Mouse (Mus musculus): Measurements from ENCODE around the gene Disc1. TPM values are rescaled to one million over a fixed set of nuclear protein-coding genes. Genes with fewer than 3 reads are reported as not detected.

Disc1 gene
- polyA plus RNA-seq, 1 experiment from 2014 or later = 2.1 TPM

- H3K36me3 ChIP-seq = no peaks in the 10 kb centered on the region
- no peaks in the 10 kb centered on the region for H3K9me3 ChIP-seq
- peaks cover 38% of the 10 kb centered on the region for H3K4me1 ChIP-seq (replicated peaks)
- H3K9ac ChIP-seq = peak overlapping the region; percentile 31; the same call in 1 of the 2 replicates
- no peak overlapping the region for H3K4me3 ChIP-seq
- H3K27me3 ChIP-seq = no peaks in the 10 kb centered on the region
- peak overlapping the region; percentile 72 for H3K27ac ChIP-seq (replicated peaks)
- H3K4me2 ChIP-seq = peak overlapping the region; percentile 38
- WGBS = 12% methylated on average over 4 of the region's 4 CpGs
- ATAC-seq (ENCODE audit: low read depth) = no peak
Observed at GRCm38 (mm10) chr8:125218669-125219068, 164.7 kb downstream of the Disc1 start.

- H3K4me2 ChIP-seq = no peak overlapping the region
- no peaks in the 10 kb centered on the region for H3K36me3 ChIP-seq
- no peak overlapping the region for H3K4me3 ChIP-seq
- H3K27me3 ChIP-seq = no peaks in the 10 kb centered on the region
- WGBS = 90% methylated on average over 5 of the region's 5 CpGs
- peaks cover 55% of the 10 kb centered on the region for H3K4me1 ChIP-seq (replicated peaks)
- no peaks in the 10 kb centered on the region for H3K9me3 ChIP-seq
- no peak for ATAC-seq (ENCODE audit: low read depth)
- no peak overlapping the region for H3K27ac ChIP-seq (replicated peaks)
- no peak overlapping the region for H3K9ac ChIP-seq
Observed at GRCm38 (mm10) chr8:125220608-125221007, 166.6 kb downstream of the Disc1 start.

- Histone ChIP-seq H3K9me3 (no peaks in the 10 kb centered on the region), H3K27ac (replicated peaks) (no peak overlapping the region), H3K27me3 (no peaks in the 10 kb centered on the region), H3K4me3 (no peak overlapping the region), H3K9ac (no peak overlapping the region), H3K36me3 (no peaks in the 10 kb centered on the region), H3K4me2 (no peak overlapping the region), H3K4me1 (replicated peaks) (peaks cover 55% of the 10 kb centered on the region)
- WGBS = 75% methylated on average over 4 of the region's 4 CpGs
- ATAC-seq (ENCODE audit: low read depth) = no peak
Observed at GRCm38 (mm10) chr8:125221062-125221461, 167.1 kb downstream of the Disc1 start.

- H3K27me3 ChIP-seq = no peaks in the 10 kb centered on the region
- peaks cover 66% of the 10 kb centered on the region for H3K4me1 ChIP-seq (replicated peaks)
- H3K27ac ChIP-seq (replicated peaks) = no peak overlapping the region
- no peaks in the 10 kb centered on the region for H3K36me3 ChIP-seq
- ATAC-seq (ENCODE audit: low read depth) = no peak
- H3K4me3 ChIP-seq = no peak overlapping the region
- WGBS = 57% methylated on average over 10 of the region's 10 CpGs
- no peak overlapping the region for H3K9ac ChIP-seq
- no peaks in the 10 kb centered on the region for H3K9me3 ChIP-seq
- H3K4me2 ChIP-seq = no peak overlapping the region
Observed at GRCm38 (mm10) chr8:125223031-125223753, 169.2 kb downstream of the Disc1 start.

- Histone ChIP-seq H3K9ac (no peak overlapping the region), H3K36me3 (no peaks in the 10 kb centered on the region), H3K4me2 (no peak overlapping the region), H3K4me1 (replicated peaks) (peaks cover 56% of the 10 kb centered on the region), H3K27ac (replicated peaks) (peak overlapping the region; percentile 33; the same call in 1 of the 2 replicates), H3K9me3 (no peaks in the 10 kb centered on the region), H3K4me3 (no peak overlapping the region), H3K27me3 (no peaks in the 10 kb centered on the region)
- WGBS = 57% methylated on average over 6 of the region's 6 CpGs
- no peak for ATAC-seq (ENCODE audit: low read depth)
Observed at GRCm38 (mm10) chr8:125224271-125224699, 170.3 kb downstream of the Disc1 start.

- no peak overlapping the region for H3K4me3 ChIP-seq
- H3K27me3 ChIP-seq = no peaks in the 10 kb centered on the region; the same call in 1 of the 2 replicates
- H3K27ac ChIP-seq (replicated peaks) = no peak overlapping the region
- peaks cover 52% of the 10 kb centered on the region for H3K4me1 ChIP-seq (replicated peaks)
- H3K9ac ChIP-seq = no peak overlapping the region
- WGBS = 67% methylated on average over 9 of the region's 9 CpGs
- ATAC-seq (ENCODE audit: low read depth) = no peak
- H3K4me2 ChIP-seq = no peak overlapping the region
- H3K36me3 ChIP-seq = no peaks in the 10 kb centered on the region
- H3K9me3 ChIP-seq = no peaks in the 10 kb centered on the region
Observed at GRCm38 (mm10) chr8:125225266-125225665, 171.3 kb downstream of the Disc1 start.

GRCm38 (mm10) chr8:125226989-125227624 is 173.1 kb downstream of the Disc1 start:
- Histone ChIP-seq H3K4me2 (peak overlapping the region; percentile 2; the same call in 1 of the 2 replicates), H3K27me3 (no peaks in the 10 kb centered on the region; the same call in 1 of the 2 replicates), H3K9ac (no peak overlapping the region), H3K4me3 (no peak overlapping the region), H3K9me3 (no peaks in the 10 kb centered on the region), H3K36me3 (no peaks in the 10 kb centered on the region), H3K27ac (replicated peaks) (peak overlapping the region; percentile 64), H3K4me1 (replicated peaks) (peaks cover 52% of the 10 kb centered on the region)
- 52% methylated on average over 14 of the region's 14 CpGs for WGBS
- peak; percentile 38; the same call in 1 of the 2 replicates for ATAC-seq (ENCODE audit: low read depth)

GRCm38 (mm10) chr8:125230526-125231131 is 176.6 kb downstream of the Disc1 start:
- 83% methylated on average over 5 of the region's 5 CpGs for WGBS
- no peak for ATAC-seq (ENCODE audit: low read depth)
- H3K27me3 ChIP-seq = no peaks in the 10 kb centered on the region; the same call in 1 of the 2 replicates
- H3K9ac ChIP-seq = no peak overlapping the region
- H3K36me3 ChIP-seq = no peaks in the 10 kb centered on the region
- peaks cover 20% of the 10 kb centered on the region for H3K4me1 ChIP-seq (replicated peaks)
- no peak overlapping the region for H3K4me3 ChIP-seq
- no peak overlapping the region for H3K4me2 ChIP-seq
- H3K9me3 ChIP-seq = no peaks in the 10 kb centered on the region
- H3K27ac ChIP-seq (replicated peaks) = no peak overlapping the region

- H3K4me3 ChIP-seq = no peak overlapping the region
- peaks cover under 1% of the 10 kb centered on the region for H3K27me3 ChIP-seq
- no peak overlapping the region for H3K9ac ChIP-seq
- ATAC-seq (ENCODE audit: low read depth) = no peak
- no peak overlapping the region for H3K27ac ChIP-seq (replicated peaks)
- peaks cover 17% of the 10 kb centered on the region for H3K4me1 ChIP-seq (replicated peaks)
- 74% methylated on average over 9 of the region's 9 CpGs for WGBS
- H3K4me2 ChIP-seq = no peak overlapping the region
- no peaks in the 10 kb centered on the region for H3K9me3 ChIP-seq
- H3K36me3 ChIP-seq = no peaks in the 10 kb centered on the region
Observed at GRCm38 (mm10) chr8:125232724-125233123, 178.7 kb downstream of the Disc1 start.

- H3K4me2 ChIP-seq = peak overlapping the region; percentile 52
- 8% methylated on average over 22 of the region's 22 CpGs for WGBS
- H3K4me3 ChIP-seq = peak overlapping the region; percentile 14
- peaks cover 33% of the 10 kb centered on the region for H3K4me1 ChIP-seq (replicated peaks)
- no peaks in the 10 kb centered on the region for H3K9me3 ChIP-seq
- H3K27ac ChIP-seq (replicated peaks) = peak overlapping the region; percentile 83
- peaks cover 3% of the 10 kb centered on the region; the same call in 1 of the 2 replicates for H3K27me3 ChIP-seq
- ATAC-seq (ENCODE audit: low read depth) = peak; percentile 70
- peak overlapping the region; percentile 60 for H3K9ac ChIP-seq
- no peaks in the 10 kb centered on the region for H3K36me3 ChIP-seq
Observed at GRCm38 (mm10) chr8:125235898-125236835, 182.2 kb downstream of the Disc1 start.

- no peak overlapping the region for H3K9ac ChIP-seq
- no peaks in the 10 kb centered on the region for H3K36me3 ChIP-seq
- H3K9me3 ChIP-seq = no peaks in the 10 kb centered on the region
- H3K4me1 ChIP-seq (replicated peaks) = peaks cover 51% of the 10 kb centered on the region
- H3K27ac ChIP-seq (replicated peaks) = no peak overlapping the region
- no peak for ATAC-seq (ENCODE audit: low read depth)
- WGBS = 74% methylated on average over 4 of the region's 4 CpGs
- no peak overlapping the region for H3K4me3 ChIP-seq
- peaks cover 5% of the 10 kb centered on the region; the same call in 1 of the 2 replicates for H3K27me3 ChIP-seq
- H3K4me2 ChIP-seq = no peak overlapping the region
Observed at GRCm38 (mm10) chr8:125240763-125241162, 186.8 kb downstream of the Disc1 start.

Measured in neural tube, embryonic 13.5 days (tissue).